Mouse (Mus musculus) CH12.LX (cell line): ENCODE results near the gene Prkag1. TPM values are rescaled to one million over a fixed set of nuclear protein-coding genes. Genes with fewer than 3 reads are reported as not detected.

Source experiments
- DNase-seq: peaks from one replicate; pipeline ENCODE4 v3.0.0-alpha.2; 2013; ENCODE audit errors: extremely low read depth
- H3K27ac ChIP-seq: 2 replicates; pipeline ENCODE4 v1.5.1; 2012; ENCODE audit warnings: low read depth, mild to moderate bottlenecking, control low read depth, moderate library complexity; ENCODE audit not compliant: insufficient read depth
- H3K27me3 ChIP-seq: replicated peaks from 2 replicates; pipeline ENCODE3; 2012; ENCODE audit warnings: inconsistent platforms
- H3K36me3 ChIP-seq, 2 experiments: replicated peaks in 1 of 2; 2 replicates each; pipeline versions ENCODE3 to v1.6.1; 2012; ENCODE audit warnings: inconsistent platforms in 1 of 2, low read length in 1 of 2, mild to moderate bottlenecking in 1 of 2, mixed read lengths in 1 of 2, moderate library complexity in 1 of 2; ENCODE audit not compliant: control insufficient read depth in 1 of 2, insufficient read depth in 1 of 2
- H3K4me1 ChIP-seq, 2 experiments: 2 replicates each; pipeline ENCODE4 v1.6.1; 2012; ENCODE audit warnings: inconsistent platforms in 1 of 2, moderate library complexity in 1 of 2; ENCODE audit not compliant: insufficient read depth in 2 of 2, control insufficient read depth in 1 of 2
- H3K4me2 ChIP-seq: 2 replicates; pipeline ENCODE4 v1.6.1; 2012; ENCODE audit warnings: low read depth, mild to moderate bottlenecking, control low read depth; ENCODE audit not compliant: poor library complexity, insufficient read depth, severe bottlenecking
- H3K4me3 ChIP-seq, 3 experiments: fragments of 150-350 bp in 1 of 3; sonication (generic) in 1 of 3; replicated peaks in 1 of 3; 2 replicates each; pipeline versions ENCODE3 to v1.5.1; 2011 to 2012; ENCODE audit warnings: low read depth in 2 of 3, low read length in 2 of 3, mild to moderate bottlenecking in 2 of 3, moderate library complexity in 2 of 3, control low read depth in 1 of 3, improper control_type of control experiment in 1 of 3, inconsistent platforms in 1 of 3, mixed read lengths in 1 of 3; ENCODE audit not compliant: poor library complexity in 1 of 3
- H3K79me2 ChIP-seq: replicated peaks from 2 replicates; pipeline ENCODE4 v1.6.1; 2012; ENCODE audit warnings: mild to moderate bottlenecking, moderate library complexity; ENCODE audit not compliant: control insufficient read depth, poor library complexity, insufficient read depth, severe bottlenecking; ENCODE audit errors: extremely low read depth
- H3K9ac ChIP-seq: 2 replicates; pipeline ENCODE4 v1.6.1; 2012; ENCODE audit warnings: low read depth, mild to moderate bottlenecking, control low read depth, moderate library complexity; ENCODE audit not compliant: insufficient read depth
- H3K9me3 ChIP-seq: replicated peaks from 2 replicates; pipeline ENCODE3; 2012; ENCODE audit warnings: low read length, inconsistent platforms, mixed read lengths
- CHD1 ChIP-seq: IDR thresholded peaks from 2 replicates; pipeline ENCODE4 v1.6.1; 2012; ENCODE audit warnings: low read depth, low read length, improper control_type of control experiment, inconsistent platforms
- CHD2 ChIP-seq: IDR thresholded peaks from 2 replicates; pipeline ENCODE4 v1.6.1; 2011; ENCODE audit warnings: low read length, improper control_type of control experiment
- CTCF ChIP-seq, 2 experiments: IDR thresholded peaks in 1 of 2; conservative IDR thresholded peaks in 1 of 2; 2 replicates each; pipeline ENCODE4 v1.5.1; 2011 to 2012; ENCODE audit warnings: low read depth in 2 of 2, low read length in 2 of 2, improper control_type of control experiment in 1 of 2, inconsistent platforms in 1 of 2, mild to moderate bottlenecking in 1 of 2, moderate library complexity in 1 of 2
- ETS1 ChIP-seq: conservative IDR thresholded peaks from 2 replicates; pipeline ENCODE4 v1.6.1; 2012; ENCODE audit warnings: low read depth, mild to moderate bottlenecking, inconsistent platforms, low read length, improper control_type of control experiment, moderate library complexity
- GABPA ChIP-seq: IDR thresholded peaks from 2 replicates; pipeline ENCODE4 v1.6.1; 2012; ENCODE audit warnings: low read depth, low read length, improper control_type of control experiment, inconsistent platforms; ENCODE audit not compliant: insufficient replicate concordance
- HCFC1 ChIP-seq: IDR thresholded peaks from 2 replicates; pipeline ENCODE4 v1.6.1; 2012; ENCODE audit warnings: low read depth, mild to moderate bottlenecking, inconsistent platforms, low read length, improper control_type of control experiment
- IRF4 ChIP-seq: IDR thresholded peaks from 2 replicates; pipeline ENCODE4 v1.6.1; 2014; ENCODE audit warnings: low read depth, mild to moderate bottlenecking, inconsistent platforms, low read length, improper control_type of control experiment
- KAT2A ChIP-seq: IDR thresholded peaks from 2 replicates; pipeline ENCODE4 v1.6.1; 2012; ENCODE audit warnings: low read length, improper control_type of control experiment, inconsistent platforms; ENCODE audit not compliant: insufficient replicate concordance
- MAFK ChIP-seq: IDR thresholded peaks from 2 replicates; pipeline ENCODE4 v1.6.1; 2011; ENCODE audit warnings: low read length, improper control_type of control experiment; ENCODE audit not compliant: insufficient replicate concordance
- MAZ ChIP-seq: IDR thresholded peaks from 2 replicates; pipeline ENCODE4 v1.6.1; 2012; ENCODE audit warnings: low read depth, mild to moderate bottlenecking, inconsistent platforms, low read length, improper control_type of control experiment, moderate library complexity
- MEF2A ChIP-seq: IDR thresholded peaks from 2 replicates; pipeline ENCODE4 v1.6.1; 2014; ENCODE audit warnings: low read depth, mild to moderate bottlenecking, inconsistent platforms, low read length, improper control_type of control experiment, borderline replicate concordance
- MXI1 ChIP-seq: IDR thresholded peaks from 2 replicates; pipeline ENCODE4 v1.6.1; 2011; ENCODE audit warnings: mild to moderate bottlenecking, low read depth, low read length, improper control_type of control experiment
- NRF1 ChIP-seq: IDR thresholded peaks from 2 replicates; pipeline ENCODE4 v1.6.1; 2014; ENCODE audit warnings: low read depth, mild to moderate bottlenecking, inconsistent platforms, low read length, improper control_type of control experiment, moderate library complexity
- PAX5 ChIP-seq: IDR thresholded peaks from 2 replicates; pipeline ENCODE4 v1.6.1; 2012; ENCODE audit warnings: low read length, inconsistent platforms, mixed read lengths
- POLR2A ChIP-seq: IDR thresholded peaks from 2 replicates; pipeline ENCODE4 v1.6.1; 2011; ENCODE audit warnings: low read depth, mild to moderate bottlenecking, improper control_type of control experiment, low read length
- POLR2AphosphoS2 ChIP-seq: IDR thresholded peaks from 2 replicates; pipeline ENCODE4 v1.6.1; 2011; ENCODE audit warnings: low read depth, low read length, improper control_type of control experiment
- RCOR1 ChIP-seq: conservative IDR thresholded peaks from 2 replicates; pipeline ENCODE4 v1.6.1; 2012; ENCODE audit warnings: low read depth, mild to moderate bottlenecking, inconsistent platforms, low read length, improper control_type of control experiment
- TCF12 ChIP-seq: IDR thresholded peaks from 2 replicates; pipeline ENCODE4 v1.6.1; 2014; ENCODE audit warnings: low read depth, mild to moderate bottlenecking, inconsistent platforms, low read length, improper control_type of control experiment
- ZKSCAN1 ChIP-seq: IDR thresholded peaks from 2 replicates; pipeline ENCODE4 v1.6.1; 2012; ENCODE audit warnings: low read depth, inconsistent platforms, low read length, improper control_type of control experiment, borderline replicate concordance
- ZNF384 ChIP-seq: IDR thresholded peaks from 2 replicates; pipeline ENCODE4 v1.6.1; 2012; ENCODE audit warnings: low read depth, low read length, improper control_type of control experiment, inconsistent platforms
- dilution Hi-C: fragments of 300-500 bp; cut with MboI; formaldehyde crosslinking; loops from 2 replicates; pipeline ENCODE4 v1.14.3; 2020; ENCODE audit warnings: low sequenced_read_pairs; ENCODE audit not compliant: extremely low pct_unique_long_range_greater_than_20kb, extremely low pct_ligation_motif_present
- in situ Hi-C: fragments of 300-500 bp; cut with MboI; formaldehyde crosslinking; loops from 3 replicates; pipeline ENCODE4 v1.14.3; 2019; ENCODE audit warnings: low sequenced_read_pairs, low pct_ligation_motif_present, low pct_unique_long_range_greater_than_20kb, mixed read lengths
- polyA plus RNA-seq: library from polyadenylated mRNA; unstranded; fragments of >175 nt; gene quantifications from 2 replicates; pipeline ENCODE4 v1.2.1, GENCODE M21; 2012; ENCODE audit warnings: low read depth; ENCODE audit not compliant: insufficient read length
- total RNA-seq, 2 experiments: library from RNA; depleted of rRNA; stranded (reverse); fragments of 300-350 nt in 1 of 2; fragments of >200 nt in 1 of 2; gene quantifications; 2 replicates each; pipeline ENCODE4 v1.2.3; 2012 to 2014

The Prkag1 gene
- total and polyA plus RNA-seq, 3 experiments: 49.4 to 87.5 (median 66.1) TPM

DNA sequence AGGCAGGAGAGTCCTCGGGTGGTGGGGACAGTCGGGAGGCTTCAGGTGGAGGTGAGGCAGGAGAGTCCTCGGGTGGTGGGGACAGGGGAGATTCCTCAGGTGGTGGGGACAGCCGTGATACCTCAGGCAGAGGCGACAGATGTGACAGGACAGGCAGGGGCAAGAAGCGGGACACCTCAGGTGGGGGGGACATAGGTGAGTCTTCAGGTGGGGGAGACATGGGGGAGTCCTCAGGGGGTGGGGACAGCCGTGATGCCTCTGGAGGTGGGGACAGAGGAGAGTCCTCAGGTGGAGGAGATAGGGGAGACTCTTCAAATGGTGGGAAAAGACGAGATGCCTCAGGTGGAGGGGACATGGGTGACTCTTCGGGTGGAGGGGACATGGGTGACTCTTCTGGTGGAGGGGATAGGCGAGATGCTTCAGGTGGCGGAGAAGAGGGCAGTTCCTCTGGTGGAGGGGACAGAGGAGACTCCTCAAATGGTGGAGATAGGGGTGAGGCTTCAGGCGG, 32.2 kb upstream of the Prkag1 start:
- no peak overlapping the region for H3K4me3 ChIP-seq
- H3K4me1 ChIP-seq: peaks cover 6 to 19% of the 10 kb centered on the region in 2 experiments; a peak in 2 of 4 replicates
- peaks cover 81 to 87% of the 10 kb centered on the region in 2 experiments for H3K36me3 ChIP-seq
- H3K27ac ChIP-seq: no peak overlapping the region
- TF ChIP-seq MXI1 (no peak), ZNF384 (no peak), NRF1 (no peak), PAX5 (no peak)
- peaks cover 31% of the 10 kb centered on the region for H3K79me2 ChIP-seq
- dilution Hi-C loops (no loop called here), in situ Hi-C loops (no loop called here)
- H3K9me3 ChIP-seq: no peaks in the 10 kb centered on the region
- DNase-seq: no peak
- no peak overlapping the region for H3K4me2 ChIP-seq
- no peak overlapping the region for H3K9ac ChIP-seq
- H3K27me3 ChIP-seq: no peaks in the 10 kb centered on the region

DNA sequence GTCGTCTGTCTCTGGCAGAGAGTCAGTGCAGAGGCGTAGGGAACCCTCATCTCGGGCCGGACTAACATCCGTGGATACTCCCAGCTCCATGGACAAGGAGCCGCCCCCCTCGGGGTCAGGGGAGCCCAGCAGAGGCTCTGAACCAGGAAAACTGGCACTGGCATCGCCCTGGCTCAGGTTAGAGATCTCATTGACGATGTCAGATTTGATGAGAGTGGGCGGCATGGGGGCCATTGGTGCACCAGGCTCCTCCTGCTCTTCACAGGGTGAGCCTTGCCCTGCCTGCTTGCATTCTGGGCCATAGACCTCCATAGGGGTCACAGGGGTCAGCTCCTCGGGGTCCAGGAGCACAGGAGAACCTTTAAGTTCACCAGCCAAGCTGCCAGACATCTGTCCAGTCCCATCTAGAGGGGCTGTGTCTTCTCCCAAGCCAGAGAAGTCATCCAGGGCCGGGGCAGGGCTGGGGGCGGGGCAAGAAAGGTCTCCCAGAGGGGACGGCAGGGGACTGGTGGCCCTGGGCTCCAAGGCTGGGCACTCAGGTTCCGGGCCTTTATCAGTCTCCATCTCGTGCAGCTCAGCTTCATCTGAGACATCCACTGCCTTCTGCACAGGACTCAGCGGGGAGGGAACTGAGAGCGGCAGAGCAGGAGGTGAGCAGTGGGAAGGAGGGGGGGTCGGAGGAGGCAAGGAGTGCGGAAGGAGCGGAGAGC, 30.5 kb upstream of the Prkag1 start:
- Histone ChIP-seq H3K79me2 (peaks cover 14% of the 10 kb centered on the region), H3K27ac (no peak overlapping the region), H3K9ac (no peak overlapping the region), H3K4me2 (no peak overlapping the region), H3K27me3 (no peaks in the 10 kb centered on the region), H3K36me3 (peaks cover 97 to 99% of the 10 kb centered on the region in 2 experiments), H3K4me1 (peaks cover 0 to 4% of the 10 kb centered on the region in 2 experiments; a peak in 2 of 4 replicates), H3K9me3 (no peaks in the 10 kb centered on the region), H3K4me3 (no peak overlapping the region)
- no peak for DNase-seq
- TF ChIP-seq CHD2 (no peak), ZKSCAN1 (no peak), MEF2A (no peak), NRF1 (no peak), GABPA (no peak), IRF4 (no peak), CTCF (conservative IDR thresholded peaks at IDR 0.05 in 1 of 2, IDR thresholded peaks at IDR 0.05 in 1 of 2; ENCODE audit: low read depth in 2 of 2, low read length in 2 of 2) (no peak), HCFC1 (no peak), POLR2AphosphoS2 (no peak), ETS1 (no peak), MAFK (no peak), TCF12 (no peak), POLR2A (no peak), KAT2A (no peak), CHD1 (no peak), MAZ (no peak), RCOR1 (no peak), ZNF384 (no peak)
- dilution Hi-C loops: no loop called here
- in situ Hi-C loops: no loop called here
